Mouse (Mus musculus) lung, adult 2 months (tissue): ENCODE data around the gene Ttll1.

ENCODE experiments used
- CTCF ChIP-seq: fragments of 200-500 bp; IDR thresholded peaks from 2 replicates; pipeline ENCODE4 v1.5.1; 2011; ENCODE audit warnings: mild to moderate bottlenecking, low read length, control low read depth; ENCODE audit not compliant: insufficient read depth
- POLR2A ChIP-seq: fragments of 200-500 bp; IDR thresholded peaks from 2 replicates; pipeline ENCODE4 v1.6.1; 2011; ENCODE audit warnings: low read depth, mild to moderate bottlenecking, control low read depth, low read length, borderline replicate concordance; ENCODE audit errors: extremely low read depth

- no peak for TF ChIP-seq POLR2A
- no peak for TF ChIP-seq CTCF
Measured at GRCm38 (mm10) chr15:83482645-83483224, 28.0 kb downstream of the Ttll1 start.
